Mouse (Mus musculus) neural tube, embryonic 15.5 days (tissue): ENCODE measurements around the gene Olfr49. TPM values are rescaled to one million over a fixed set of nuclear protein-coding genes. Genes with fewer than 3 reads are reported as not detected.

ENCODE experiments used
- ATAC-seq: fragments of 200-750 bp; cut with Nextera tagmentation; 2 replicates; pipeline ENCODE4 v1.8.0; 2017; ENCODE audit warnings: mild to moderate bottlenecking, moderate TSS enrichment, moderate library complexity; ENCODE audit not compliant: low FRiP score
- H3K27ac ChIP-seq: fragments of 300-500 bp; sonication (generic); replicated peaks from 2 replicates; pipeline ENCODE4 v1.5.1; 2015; ENCODE audit warnings: mild to moderate bottlenecking, inconsistent platforms
- H3K27me3 ChIP-seq: fragments of 300-500 bp; sonication (generic); replicated peaks from 2 replicates; pipeline ENCODE4 v1.6.1; 2015; ENCODE audit warnings: inconsistent platforms
- H3K36me3 ChIP-seq: fragments of 300-500 bp; sonication (generic); 2 replicates; pipeline ENCODE4 v1.6.1; 2015; ENCODE audit warnings: inconsistent platforms
- H3K4me1 ChIP-seq: fragments of 300-500 bp; sonication (generic); 2 replicates; pipeline ENCODE4 v1.6.1; 2015; ENCODE audit warnings: inconsistent platforms
- H3K4me2 ChIP-seq: fragments of 300-500 bp; sonication (generic); 2 replicates; pipeline ENCODE4 v1.6.1; 2015; ENCODE audit warnings: inconsistent platforms, mild to moderate bottlenecking, moderate library complexity
- H3K4me3 ChIP-seq: fragments of 300-500 bp; sonication (generic); replicated peaks from 2 replicates; pipeline ENCODE4 v1.5.1; 2015; ENCODE audit warnings: mild to moderate bottlenecking, inconsistent platforms
- H3K9ac ChIP-seq: fragments of 300-500 bp; sonication (generic); replicated peaks from 2 replicates; pipeline ENCODE4 v1.6.1; 2015; ENCODE audit warnings: mild to moderate bottlenecking, inconsistent platforms
- H3K9me3 ChIP-seq: fragments of 300-500 bp; sonication (generic); replicated peaks from 2 replicates; pipeline ENCODE4 v1.6.1; 2016; ENCODE audit warnings: inconsistent platforms
- WGBS: fragments of 180-500 bp; shearing (Covaris S2); methylation state at CpG from one replicate; pipeline ENCODE4 v1.1.7; 2015; ENCODE audit warnings: mixed read lengths; 5-methylcytosine and 5-hydroxymethylcytosine counted together
- polyA plus RNA-seq: library from polyadenylated mRNA; unstranded; fragments of >200 nt; fragmentation: Nextera tagmentation; extraction: Ambion mirVana; gene quantifications from 2 replicates; pipeline ENCODE4 v1.2.1, GENCODE M21; 2015

Olfr49 gene
- polyA plus RNA-seq, 1 experiment from 2014 or later, result not detected

- peak overlapping the region; percentile 24 for H3K4me3 ChIP-seq
- H3K36me3 ChIP-seq, result no peaks in the 10 kb centered on the region
- H3K27ac ChIP-seq, result peak overlapping the region; percentile 81
- H3K27me3 ChIP-seq, result no peaks in the 10 kb centered on the region
- no peaks in the 10 kb centered on the region for H3K9me3 ChIP-seq
- H3K9ac ChIP-seq, result peak overlapping the region; percentile 41
- 6% methylated on average over 25 of the region's 25 CpGs for WGBS
- H3K4me2 ChIP-seq, result peak overlapping the region; percentile 59
- H3K4me1 ChIP-seq, result peaks cover 68% of the 10 kb centered on the region
- ATAC-seq, result peak; percentile 49
Measured at GRCm38 (mm10) chr14:54228933-54229713, 55.6 kb downstream of the Olfr49 start.

- Histone ChIP-seq H3K9me3 (no peaks in the 10 kb centered on the region), H3K36me3 (no peaks in the 10 kb centered on the region), H3K27ac (peak overlapping the region; percentile 81), H3K4me3 (peak overlapping the region; percentile 29), H3K27me3 (no peaks in the 10 kb centered on the region), H3K4me2 (peak overlapping the region; percentile 59), H3K4me1 (peaks cover 62% of the 10 kb centered on the region), H3K9ac (peak overlapping the region; percentile 41)
- ATAC-seq, result peak; percentile 38
- 11% methylated on average over 7 of the region's 7 CpGs for WGBS
Measured at GRCm38 (mm10) chr14:54228501-54228900, 56.2 kb downstream of the Olfr49 start.

Other genes with a start within 250 kb of the Olfr49 start
- 414 and 416 TPM in 2 replicates for gene Dad1, start 30.8 kb downstream of the Olfr49 start, polyA plus RNA-seq
- gene Abhd4, start 30.8 kb downstream of the Olfr49 start, polyA plus RNA-seq, result 54.0 and 58.6 TPM in 2 replicates
- 59.6 and 61.3 TPM in 2 replicates for gene Oxa1l, start 75.9 kb upstream of the Olfr49 start, polyA plus RNA-seq
- gene Slc7a7, start 132.8 kb upstream of the Olfr49 start, polyA plus RNA-seq, result 6.2 and 7.9 TPM in 2 replicates
- gene Mrpl52, start 142.0 kb upstream of the Olfr49 start, polyA plus RNA-seq, result 236 and 303 TPM in 2 replicates
- gene Mmp14, start 146.7 kb upstream of the Olfr49 start, polyA plus RNA-seq, result 40.7 and 60.5 TPM in 2 replicates
- gene Lrp10, start 179.2 kb upstream of the Olfr49 start, polyA plus RNA-seq, result 31.8 and 33.7 TPM in 2 replicates
- 32.3 and 44.0 TPM in 2 replicates for gene Rem2, start 191.2 kb upstream of the Olfr49 start, polyA plus RNA-seq
- 92.3 and 93.9 TPM in 2 replicates for gene Prmt5, start 232.6 kb upstream of the Olfr49 start, polyA plus RNA-seq